Mouse (Mus musculus): ENCODE results near the gene Abcb4. TPM values are rescaled to one million over a fixed set of nuclear protein-coding genes. Genes with fewer than 3 reads are reported as not detected.

The Abcb4 gene
- polyA plus RNA-seq (2012; rRNA removed) = 0.03 TPM in 1 of 2 replicates, not detected in the other

DNA sequence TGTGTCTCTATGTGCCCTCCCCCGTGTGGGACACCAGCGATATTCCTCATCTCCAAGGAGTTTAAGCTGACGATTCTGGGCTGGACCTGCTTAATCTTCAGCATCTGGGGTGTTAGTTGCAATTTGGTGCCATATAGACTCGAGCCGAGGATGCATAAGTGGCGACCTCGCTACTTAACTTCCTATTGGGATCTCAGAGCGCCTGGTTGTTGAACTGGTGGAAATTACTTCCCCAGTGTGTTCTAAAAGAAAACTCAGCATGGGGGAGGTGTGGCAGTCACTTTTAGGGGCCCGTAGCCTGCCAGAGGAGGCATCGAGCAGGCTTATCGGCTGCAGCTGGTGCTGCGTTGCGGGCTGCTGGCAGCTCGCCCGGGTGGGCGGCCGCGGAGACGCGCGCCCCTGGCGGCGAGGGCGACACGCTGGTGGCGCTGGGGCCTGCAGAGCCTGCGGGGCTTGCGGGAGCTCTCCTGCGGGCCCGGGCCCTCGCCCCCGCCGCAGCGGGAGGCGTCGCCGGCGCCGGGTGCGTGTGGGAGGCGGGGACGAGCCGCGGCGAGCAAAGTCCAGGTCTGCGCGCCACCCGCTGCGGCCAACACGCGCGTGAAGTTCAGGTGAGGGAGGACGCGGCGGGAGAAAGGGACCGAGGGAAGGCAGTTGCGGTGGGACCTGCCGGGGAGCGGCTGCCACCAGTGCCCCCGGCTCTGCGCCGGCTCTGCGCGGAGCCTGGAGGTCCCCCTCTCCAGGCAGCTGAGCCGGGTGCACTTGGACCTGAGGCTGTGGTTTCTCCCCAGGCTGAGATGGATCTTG lies at the start of gene Abcb4:
TSS of gene Abcb4 (plus strand) at position 418 of the 804 bp plus-strand sequence.

DNA sequence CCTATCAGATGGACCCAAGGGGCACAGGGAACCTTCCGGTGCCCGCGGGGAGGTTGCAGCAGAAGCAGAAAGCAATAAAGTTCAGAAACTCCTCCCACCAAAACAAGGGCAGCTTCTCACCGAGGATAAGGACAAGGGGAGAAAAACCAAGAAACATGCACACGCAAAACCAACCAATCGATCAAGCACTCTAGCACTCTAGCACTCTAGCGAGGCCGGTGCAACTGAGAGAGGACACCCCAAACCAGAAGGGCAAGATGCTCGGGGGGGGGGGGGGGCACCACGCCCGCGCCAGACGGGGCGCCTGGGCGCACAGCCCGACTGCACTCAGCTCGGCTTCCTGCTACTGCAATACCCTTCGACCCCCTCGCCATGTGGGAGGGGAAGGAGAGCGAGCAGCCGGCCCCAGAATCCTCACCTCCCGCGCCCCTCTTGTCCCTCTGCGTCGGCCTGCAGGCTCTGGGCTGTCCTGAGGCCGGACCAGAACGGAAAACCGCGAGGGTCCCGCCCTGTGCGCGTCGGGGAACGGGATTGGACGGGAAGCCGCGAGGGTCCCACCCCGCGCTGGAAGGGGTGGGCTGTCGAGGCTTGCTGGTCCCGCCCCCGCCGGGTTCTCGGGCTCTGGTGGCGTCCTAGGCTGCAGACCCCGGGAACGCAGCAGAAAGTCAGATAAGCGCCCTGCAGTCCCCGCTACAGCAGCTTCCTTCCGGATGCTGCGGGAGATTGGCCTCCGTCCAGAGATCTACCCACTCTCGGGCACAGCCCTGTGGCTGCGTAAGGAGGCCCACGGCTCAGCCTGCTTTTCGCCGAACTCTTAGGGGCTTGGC lies 103.4 kb downstream of the Abcb4 start, which contains the start of gene Crot:
TSS of gene Crot (minus strand) at position 639 of the 827 bp plus-strand sequence.

Other genes starting within 250 kb of the Abcb4 start
- gene Abcb1a, start 233.6 kb upstream of the Abcb4 start, polyA plus RNA-seq (2012; rRNA removed) = 0.20 and 0.73 TPM in 2 replicates
- 0.09 and 0.49 TPM in 2 replicates for gene Abcb1b, start 95.6 kb upstream of the Abcb4 start, polyA plus RNA-seq (2012; rRNA removed)
- gene Crot, start 103.6 kb downstream of the Abcb4 start, polyA plus RNA-seq (2012; rRNA removed) = 2.4 and 3.4 TPM in 2 replicates
- 3.6 and 4.9 TPM in 2 replicates for gene Tmem243, start 207.0 kb downstream of the Abcb4 start, polyA plus RNA-seq (2012; rRNA removed)

Data from stomach, adult 2 months (tissue).